Mouse (Mus musculus): ENCODE data around the gene 0610030E20Rik.

The 0610030E20Rik gene

GRCm38 (mm10) chr6:72358086-72358764 is 11.1 kb downstream of the 0610030E20Rik start:
- no peak for TF ChIP-seq GATA4 (IDR thresholded peaks at IDR 0.05; ENCODE audit: insufficient replicate concordance, low read length)

- no peak for TF ChIP-seq GATA4 (IDR thresholded peaks at IDR 0.05; ENCODE audit: insufficient replicate concordance, low read length)
Measured at GRCm38 (mm10) chr6:72359343-72359742, 12.2 kb downstream of the 0610030E20Rik start.

GRCm38 (mm10) chr6:72359891-72360598 is 12.9 kb downstream of the 0610030E20Rik start:
- no peak for TF ChIP-seq GATA4 (IDR thresholded peaks at IDR 0.05; ENCODE audit: insufficient replicate concordance, low read length)

GRCm38 (mm10) chr6:72360599-72360935 is 13.4 kb downstream of the 0610030E20Rik start:
- TF ChIP-seq GATA4 (IDR thresholded peaks at IDR 0.05; ENCODE audit: insufficient replicate concordance, low read length) = no peak

GRCm38 (mm10) chr6:72361121-72361551 is 14.0 kb downstream of the 0610030E20Rik start:
- TF ChIP-seq GATA4 (IDR thresholded peaks at IDR 0.05; ENCODE audit: insufficient replicate concordance, low read length) = no peak

- TF ChIP-seq GATA4 (IDR thresholded peaks at IDR 0.05; ENCODE audit: insufficient replicate concordance, low read length) = no peak
Measured at GRCm38 (mm10) chr6:72362132-72363028, 15.3 kb downstream of the 0610030E20Rik start.

- TF ChIP-seq GATA4 (IDR thresholded peaks at IDR 0.05; ENCODE audit: insufficient replicate concordance, low read length) = no peak
Measured at GRCm38 (mm10) chr6:72364009-72364408, 16.9 kb downstream of the 0610030E20Rik start.

GRCm38 (mm10) chr6:72364985-72365384 is 17.9 kb downstream of the 0610030E20Rik start:
- no peak for TF ChIP-seq GATA4 (IDR thresholded peaks at IDR 0.05; ENCODE audit: insufficient replicate concordance, low read length)

- no peak for TF ChIP-seq GATA4 (IDR thresholded peaks at IDR 0.05; ENCODE audit: insufficient replicate concordance, low read length)
Measured at GRCm38 (mm10) chr6:72366304-72366703, 19.2 kb downstream of the 0610030E20Rik start.

GRCm38 (mm10) chr6:72366844-72367443 is 19.8 kb downstream of the 0610030E20Rik start, which contains the start of gene Rnf181:
Gene Rnf181, minus strand, starts transcription at chr6:72366956.
- no peak for TF ChIP-seq GATA4 (IDR thresholded peaks at IDR 0.05; ENCODE audit: insufficient replicate concordance, low read length)

GRCm38 (mm10) chr6:72367460-72367974 is 20.4 kb downstream of the 0610030E20Rik start:
- no peak for TF ChIP-seq GATA4 (IDR thresholded peaks at IDR 0.05; ENCODE audit: insufficient replicate concordance, low read length)

GRCm38 (mm10) chr6:72369557-72369956 is 22.4 kb downstream of the 0610030E20Rik start:
- no peak for TF ChIP-seq GATA4 (IDR thresholded peaks at IDR 0.05; ENCODE audit: insufficient replicate concordance, low read length)

- no peak for TF ChIP-seq GATA4 (IDR thresholded peaks at IDR 0.05; ENCODE audit: insufficient replicate concordance, low read length)
Measured at GRCm38 (mm10) chr6:72370091-72370490, 23.0 kb downstream of the 0610030E20Rik start.

GRCm38 (mm10) chr6:72371147-72371546 is 24.0 kb downstream of the 0610030E20Rik start:
- 0 out of 2 replicates have a peak, but pooled peaks have one; percentile 5 for TF ChIP-seq GATA4 (IDR thresholded peaks at IDR 0.05; ENCODE audit: insufficient replicate concordance, low read length)

- TF ChIP-seq GATA4 (IDR thresholded peaks at IDR 0.05; ENCODE audit: insufficient replicate concordance, low read length) = no peak
Measured at GRCm38 (mm10) chr6:72371571-72371970, 24.5 kb downstream of the 0610030E20Rik start.
